Mouse (Mus musculus) neural tube, embryonic 15.5 days (tissue): ENCODE data around the gene Myo1a. TPM values are rescaled to one million over a fixed set of nuclear protein-coding genes. Genes with fewer than 3 reads are reported as not detected.

ENCODE experiments used
- ATAC-seq: fragments of 200-750 bp; cut with Nextera tagmentation; 2 replicates; pipeline ENCODE4 v1.8.0; 2017; ENCODE audit warnings: mild to moderate bottlenecking, moderate TSS enrichment, moderate library complexity; ENCODE audit not compliant: low FRiP score
- H3K27ac ChIP-seq: fragments of 300-500 bp; sonication (generic); replicated peaks from 2 replicates; pipeline ENCODE4 v1.5.1; 2015; ENCODE audit warnings: mild to moderate bottlenecking, inconsistent platforms
- H3K27me3 ChIP-seq: fragments of 300-500 bp; sonication (generic); replicated peaks from 2 replicates; pipeline ENCODE4 v1.6.1; 2015; ENCODE audit warnings: inconsistent platforms
- H3K36me3 ChIP-seq: fragments of 300-500 bp; sonication (generic); 2 replicates; pipeline ENCODE4 v1.6.1; 2015; ENCODE audit warnings: inconsistent platforms
- H3K4me1 ChIP-seq: fragments of 300-500 bp; sonication (generic); 2 replicates; pipeline ENCODE4 v1.6.1; 2015; ENCODE audit warnings: inconsistent platforms
- H3K4me2 ChIP-seq: fragments of 300-500 bp; sonication (generic); 2 replicates; pipeline ENCODE4 v1.6.1; 2015; ENCODE audit warnings: inconsistent platforms, mild to moderate bottlenecking, moderate library complexity
- H3K4me3 ChIP-seq: fragments of 300-500 bp; sonication (generic); replicated peaks from 2 replicates; pipeline ENCODE4 v1.5.1; 2015; ENCODE audit warnings: mild to moderate bottlenecking, inconsistent platforms
- H3K9ac ChIP-seq: fragments of 300-500 bp; sonication (generic); replicated peaks from 2 replicates; pipeline ENCODE4 v1.6.1; 2015; ENCODE audit warnings: mild to moderate bottlenecking, inconsistent platforms
- H3K9me3 ChIP-seq: fragments of 300-500 bp; sonication (generic); replicated peaks from 2 replicates; pipeline ENCODE4 v1.6.1; 2016; ENCODE audit warnings: inconsistent platforms
- WGBS: fragments of 180-500 bp; shearing (Covaris S2); methylation state at CpG from one replicate; pipeline ENCODE4 v1.1.7; 2015; ENCODE audit warnings: mixed read lengths; 5-methylcytosine and 5-hydroxymethylcytosine counted together
- polyA plus RNA-seq: library from polyadenylated mRNA; unstranded; fragments of >200 nt; fragmentation: Nextera tagmentation; extraction: Ambion mirVana; gene quantifications from 2 replicates; pipeline ENCODE4 v1.2.1, GENCODE M21; 2015

Gene Myo1a
- polyA plus RNA-seq, 1 experiment from 2014 or later, result 1.2 TPM

DNA sequence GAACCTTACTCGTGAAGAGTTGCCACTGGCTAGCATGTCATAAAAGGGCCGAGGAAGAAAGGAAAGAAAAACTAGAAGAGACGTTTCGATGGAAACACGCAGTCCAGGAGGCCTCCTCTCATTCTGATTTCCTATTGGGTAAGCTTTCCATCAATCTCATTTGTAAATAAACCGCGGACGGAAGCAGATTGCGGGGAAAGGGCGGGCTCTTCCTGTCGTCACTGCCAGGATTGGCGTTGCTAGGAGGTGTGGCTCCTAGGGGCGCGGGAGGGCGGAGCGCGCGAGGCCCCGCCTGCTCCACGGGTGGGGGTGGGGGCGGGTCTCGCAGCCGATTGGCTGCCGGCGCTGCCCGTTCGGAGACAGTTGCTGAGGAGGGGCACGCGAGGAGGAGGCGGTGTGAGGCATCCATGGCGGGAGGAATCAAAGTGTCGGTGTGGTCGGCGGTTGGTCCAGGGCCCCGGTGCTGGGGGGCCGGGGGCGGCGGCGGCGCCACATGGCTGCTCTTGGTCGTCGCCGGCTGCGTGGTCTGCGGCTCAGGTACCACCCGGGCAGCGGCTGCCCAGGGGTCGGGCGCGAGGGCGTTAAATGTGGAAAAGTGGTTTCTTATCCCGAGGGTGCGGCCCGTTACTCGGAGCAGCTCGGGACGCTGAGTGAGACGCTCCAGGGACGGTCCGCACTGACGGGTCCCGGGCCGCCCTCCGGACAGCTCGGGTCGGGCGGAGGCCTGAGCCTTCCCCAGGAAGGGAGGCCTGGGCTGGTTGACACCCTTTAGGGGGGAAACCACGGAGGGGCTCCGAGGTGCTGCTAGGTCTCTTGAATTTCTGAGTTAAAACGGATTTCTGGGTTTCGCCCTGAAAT lies 28.1 kb upstream of the Myo1a start:
- Histone ChIP-seq H3K4me3 (peak overlapping the region; percentile 60), H3K27me3 (no peaks in the 10 kb centered on the region), H3K4me1 (peaks cover 20% of the 10 kb centered on the region), H3K27ac (peak overlapping the region; percentile 77), H3K9ac (peak overlapping the region; percentile 60), H3K4me2 (peak overlapping the region; percentile 91), H3K9me3 (no peaks in the 10 kb centered on the region), H3K36me3 (no peaks in the 10 kb centered on the region)
- under 1% methylated on average over 71 of the region's 71 CpGs for WGBS
- peak; percentile 97 for ATAC-seq

DNA sequence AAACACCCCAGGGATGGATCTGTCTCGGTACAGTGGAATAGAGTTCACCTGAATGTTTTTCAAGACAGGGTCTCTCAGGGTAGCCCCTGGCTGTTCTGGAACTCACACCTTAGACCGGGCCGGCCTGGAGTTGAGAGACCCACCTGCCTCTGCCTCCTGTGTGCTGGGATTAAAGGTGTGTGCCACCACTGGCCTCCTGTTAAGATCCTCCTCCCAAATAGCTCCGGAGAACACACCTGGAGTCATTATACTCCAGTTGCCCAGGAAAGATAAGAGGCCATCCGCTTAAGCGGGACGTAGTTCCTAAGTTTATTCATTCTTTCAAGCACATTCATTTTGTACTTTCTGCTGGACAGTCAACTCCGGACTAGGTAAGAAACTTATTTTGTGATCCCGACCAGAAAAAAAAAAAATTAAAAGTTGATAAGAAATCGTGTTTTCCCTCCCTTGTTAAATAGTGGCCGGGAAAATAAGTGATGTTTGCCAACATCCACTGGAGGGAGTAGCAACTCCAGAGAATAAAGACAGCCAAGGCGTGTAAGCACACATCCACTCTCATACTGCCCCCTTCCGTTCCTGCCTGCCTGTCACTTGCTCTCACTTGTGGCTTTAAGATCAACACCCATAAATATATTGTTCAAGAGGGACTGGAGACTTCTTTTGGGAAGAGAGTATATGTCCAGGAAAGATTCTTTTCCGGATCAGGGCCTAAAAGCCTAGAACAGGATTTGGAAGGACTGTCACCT lies 27.2 kb upstream of the Myo1a start:
- Histone ChIP-seq H3K9me3 (no peaks in the 10 kb centered on the region), H3K4me1 (peaks cover 20% of the 10 kb centered on the region), H3K27ac (no peak overlapping the region), H3K27me3 (no peaks in the 10 kb centered on the region), H3K9ac (peak overlapping the region; percentile 60), H3K36me3 (no peaks in the 10 kb centered on the region), H3K4me3 (peak overlapping the region; percentile 60), H3K4me2 (peak overlapping the region; percentile 91)
- WGBS, result 15% methylated on average over 14 of the region's 14 CpGs
- ATAC-seq, result peak; percentile 9; the same call in 1 of the 2 replicates

DNA sequence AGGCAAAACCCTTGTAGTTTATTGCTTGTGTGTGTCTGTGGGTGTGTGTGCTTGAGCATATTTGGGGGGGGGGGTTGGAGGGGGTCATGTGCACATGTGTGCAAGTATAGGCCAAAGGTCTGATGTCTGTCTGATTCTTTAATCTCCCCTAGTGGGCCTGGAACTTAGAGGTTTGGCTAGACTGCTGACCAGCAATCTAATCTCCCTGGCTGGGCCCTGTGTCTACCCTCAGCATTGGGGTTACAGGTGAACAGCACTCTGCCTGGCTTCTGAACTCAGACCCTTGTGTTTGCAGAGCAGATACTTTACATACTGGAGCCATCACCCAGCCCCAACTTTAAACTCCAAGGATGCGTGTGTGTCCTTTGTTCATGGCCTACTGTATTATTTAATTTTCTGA lies 25.8 kb upstream of the Myo1a start:
- Histone ChIP-seq H3K9me3 (no peaks in the 10 kb centered on the region), H3K4me1 (peaks cover 20% of the 10 kb centered on the region), H3K27ac (no peak overlapping the region), H3K27me3 (no peaks in the 10 kb centered on the region), H3K4me3 (no peak overlapping the region), H3K9ac (no peak overlapping the region), H3K36me3 (no peaks in the 10 kb centered on the region), H3K4me2 (no peak overlapping the region)
- 87% methylated on average over 1 of the region's 1 CpGs for WGBS
- ATAC-seq, result no peak

DNA sequence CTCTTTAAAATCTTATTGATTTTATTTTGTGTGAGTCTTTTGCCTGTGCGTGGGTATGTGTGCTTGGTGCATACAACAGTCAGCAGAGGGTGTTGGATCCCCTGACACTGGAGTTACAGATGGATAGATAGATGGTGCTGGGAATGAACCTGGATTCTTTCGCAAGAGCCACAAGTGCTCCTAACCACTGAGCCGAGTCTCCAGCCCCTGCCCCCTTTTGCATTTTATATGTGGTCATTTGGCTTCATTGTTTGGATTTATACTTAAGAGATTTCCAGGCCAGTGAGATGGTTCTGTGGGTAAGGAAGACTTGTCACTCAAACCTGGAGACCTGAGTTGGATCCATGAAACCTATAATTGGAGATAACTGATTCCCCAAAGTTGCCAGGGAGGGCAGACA lies 25.1 kb upstream of the Myo1a start:
- Histone ChIP-seq H3K4me2 (no peak overlapping the region), H3K4me3 (no peak overlapping the region), H3K4me1 (peaks cover 19% of the 10 kb centered on the region), H3K9ac (no peak overlapping the region), H3K27ac (no peak overlapping the region), H3K36me3 (no peaks in the 10 kb centered on the region), H3K27me3 (no peaks in the 10 kb centered on the region), H3K9me3 (no peaks in the 10 kb centered on the region)
- 91% methylated on average over 3 of the region's 3 CpGs for WGBS
- ATAC-seq, result no peak

DNA sequence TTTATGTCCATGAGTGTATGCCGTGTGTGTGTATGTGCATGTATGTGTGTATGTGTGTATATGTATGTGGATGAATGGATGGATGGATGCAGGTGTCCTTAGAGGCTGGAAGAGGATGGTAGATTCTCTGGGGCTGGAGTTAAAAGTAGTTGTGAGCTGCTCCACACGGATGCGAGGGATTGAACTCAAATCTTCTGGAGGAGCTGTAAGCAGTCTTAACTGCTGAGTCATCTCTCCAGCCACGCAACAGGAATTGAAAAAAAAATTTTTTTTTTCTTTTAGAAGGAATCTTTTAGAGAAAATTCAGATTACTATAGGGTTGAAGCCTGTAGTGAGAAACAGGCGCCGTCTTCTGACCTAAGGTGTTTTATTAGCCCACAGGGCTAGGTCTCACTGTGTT lies 22.1 kb upstream of the Myo1a start:
- Histone ChIP-seq H3K27ac (no peak overlapping the region), H3K36me3 (no peaks in the 10 kb centered on the region), H3K4me3 (no peak overlapping the region), H3K9me3 (no peaks in the 10 kb centered on the region), H3K27me3 (no peaks in the 10 kb centered on the region), H3K4me1 (peaks cover 4% of the 10 kb centered on the region), H3K9ac (no peak overlapping the region), H3K4me2 (no peak overlapping the region)
- WGBS, result 92% methylated on average over 6 of the region's 6 CpGs
- ATAC-seq, result no peak

DNA sequence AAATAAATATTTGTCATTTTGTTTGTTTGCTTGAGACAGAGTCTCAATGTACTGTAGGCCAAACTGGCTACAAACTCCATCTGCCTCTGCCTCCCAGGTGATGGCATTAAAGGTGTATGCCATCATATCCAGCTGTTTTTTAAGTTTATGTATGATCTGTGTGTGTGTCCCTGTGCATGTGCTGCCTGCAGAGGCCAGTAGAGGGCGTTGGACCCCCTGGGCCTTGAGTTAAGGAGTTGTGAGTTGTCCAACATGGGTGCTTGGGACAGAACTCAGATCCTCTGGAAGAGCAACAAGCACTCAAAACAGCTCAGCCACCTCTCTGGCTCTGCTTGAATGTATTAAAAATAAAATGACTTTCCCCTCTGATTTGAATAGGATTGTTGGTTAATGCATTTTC lies 13.9 kb upstream of the Myo1a start:
- ATAC-seq, result no peak
- no peak overlapping the region for H3K4me3 ChIP-seq
- H3K4me2 ChIP-seq, result no peak overlapping the region
- H3K9ac ChIP-seq, result no peak overlapping the region
- no peak overlapping the region for H3K27ac ChIP-seq
- peaks cover 10% of the 10 kb centered on the region for H3K36me3 ChIP-seq
- no peaks in the 10 kb centered on the region for H3K27me3 ChIP-seq
- no peaks in the 10 kb centered on the region for H3K9me3 ChIP-seq
- WGBS, result 24% methylated on average over 1 of the region's 1 CpGs
- H3K4me1 ChIP-seq, result no peaks in the 10 kb centered on the region

DNA sequence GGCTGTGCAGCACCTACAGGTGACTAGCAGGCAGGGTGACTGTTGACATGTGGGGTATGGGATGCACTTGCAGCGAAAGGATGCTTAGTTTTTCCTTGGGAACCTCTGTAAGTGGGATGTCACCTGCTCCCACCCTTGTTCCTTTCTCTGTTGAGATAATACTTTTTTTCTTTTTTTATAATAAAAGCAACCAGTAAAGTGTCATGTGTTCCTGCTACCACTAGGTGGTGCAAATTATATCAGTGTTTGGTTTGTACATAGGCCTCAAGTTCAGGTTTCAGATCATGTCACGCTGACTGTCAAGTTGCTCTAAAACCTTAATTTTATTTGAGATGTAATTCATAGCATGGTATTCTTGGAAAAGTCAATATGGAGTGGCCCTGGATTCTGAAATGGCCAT lies 10.3 kb upstream of the Myo1a start:
- 64% methylated on average over 2 of the region's 2 CpGs for WGBS
- peaks cover 18% of the 10 kb centered on the region for H3K36me3 ChIP-seq

DNA sequence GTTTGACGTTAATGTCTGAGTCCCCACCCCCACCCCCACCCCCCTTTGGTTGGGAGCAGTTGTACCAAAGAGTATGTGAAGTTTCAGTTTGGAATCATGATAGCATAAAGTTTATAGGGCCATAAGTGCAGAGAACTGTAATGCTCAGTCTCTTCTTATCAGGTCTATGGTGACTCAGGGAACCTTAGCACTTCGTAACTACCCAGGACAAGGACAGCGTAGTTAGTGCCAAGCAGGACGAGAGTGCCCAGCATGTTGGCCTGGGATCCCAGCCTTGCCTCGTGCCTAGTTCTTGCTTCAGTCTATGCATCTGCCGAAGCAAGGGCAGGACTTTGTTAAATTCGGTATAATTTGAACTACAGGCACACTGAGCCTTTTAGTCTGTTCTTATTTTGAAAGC lies 9.2 kb upstream of the Myo1a start:
- Histone ChIP-seq H3K4me3 (no peak overlapping the region), H3K27me3 (no peaks in the 10 kb centered on the region), H3K27ac (no peak overlapping the region), H3K4me1 (no peaks in the 10 kb centered on the region), H3K9me3 (no peaks in the 10 kb centered on the region), H3K4me2 (no peak overlapping the region), H3K9ac (no peak overlapping the region), H3K36me3 (peaks cover 18% of the 10 kb centered on the region)
- no peak for ATAC-seq
- 92% methylated on average over 7 of the region's 7 CpGs for WGBS

More for the DNA sequence above, 10.3 kb upstream of the Myo1a start:
- H3K9ac ChIP-seq, result no peak overlapping the region
- H3K4me2 ChIP-seq, result no peak overlapping the region
- no peaks in the 10 kb centered on the region for H3K4me1 ChIP-seq
- H3K9me3 ChIP-seq, result no peaks in the 10 kb centered on the region
- no peak for ATAC-seq
- no peak overlapping the region for H3K4me3 ChIP-seq
- H3K27ac ChIP-seq, result no peak overlapping the region
- no peaks in the 10 kb centered on the region for H3K27me3 ChIP-seq

DNA sequence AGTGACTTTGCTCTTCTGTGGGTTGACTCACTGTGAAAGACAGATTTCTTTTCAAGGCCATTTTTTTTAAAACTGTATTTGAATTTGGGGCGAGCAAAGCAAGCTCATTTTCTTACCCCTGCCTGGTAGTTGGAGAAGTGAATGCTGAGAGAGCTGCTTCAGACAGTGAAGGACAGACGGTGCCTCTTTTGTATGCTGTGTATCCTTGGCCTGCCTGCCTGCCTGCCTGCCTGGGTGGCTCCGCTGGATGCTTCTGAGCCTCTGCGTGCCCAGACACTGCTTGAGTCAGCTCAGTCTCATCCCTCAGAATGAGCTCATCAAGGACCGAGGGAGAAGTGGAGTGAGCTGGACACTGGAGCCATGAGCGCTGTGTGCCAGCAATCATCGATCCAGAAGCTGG lies 6.0 kb upstream of the Myo1a start:
- no peaks in the 10 kb centered on the region for H3K4me1 ChIP-seq
- no peak overlapping the region for H3K4me2 ChIP-seq
- no peak overlapping the region for H3K9ac ChIP-seq
- no peak overlapping the region for H3K4me3 ChIP-seq
- no peaks in the 10 kb centered on the region for H3K9me3 ChIP-seq
- no peak overlapping the region for H3K27ac ChIP-seq
- peaks cover 11% of the 10 kb centered on the region; the same call in 1 of the 2 replicates for H3K36me3 ChIP-seq
- no peaks in the 10 kb centered on the region for H3K27me3 ChIP-seq
- 89% methylated on average over 7 of the region's 7 CpGs for WGBS
- no peak for ATAC-seq

DNA sequence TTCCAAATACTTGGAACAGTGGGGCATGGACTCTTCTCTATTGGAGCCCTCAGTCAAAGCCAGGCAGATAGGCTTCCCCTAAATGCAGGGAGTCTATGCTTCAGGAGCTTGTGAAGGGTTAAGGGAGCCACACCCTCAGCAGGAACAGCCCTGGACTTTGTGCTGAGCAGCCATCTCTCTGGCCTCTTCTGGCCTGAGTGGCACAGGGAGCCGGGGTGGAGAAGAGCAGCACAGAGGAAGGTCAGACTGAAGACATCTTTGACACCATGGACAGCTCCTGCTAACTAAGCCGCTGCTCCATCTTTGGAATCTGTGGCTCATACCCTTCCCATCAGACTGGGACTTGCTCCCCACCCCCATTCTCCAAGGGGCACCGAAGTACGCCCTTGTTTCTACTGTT lies 1.7 kb upstream of the Myo1a start:
- Histone ChIP-seq H3K9ac (no peak overlapping the region), H3K9me3 (no peaks in the 10 kb centered on the region), H3K27me3 (no peaks in the 10 kb centered on the region), H3K27ac (no peak overlapping the region), H3K36me3 (peaks cover 3% of the 10 kb centered on the region; the same call in 1 of the 2 replicates), H3K4me3 (no peak overlapping the region), H3K4me2 (no peak overlapping the region), H3K4me1 (no peaks in the 10 kb centered on the region)
- no peak for ATAC-seq
- WGBS, result 62% methylated on average over 4 of the region's 4 CpGs

DNA sequence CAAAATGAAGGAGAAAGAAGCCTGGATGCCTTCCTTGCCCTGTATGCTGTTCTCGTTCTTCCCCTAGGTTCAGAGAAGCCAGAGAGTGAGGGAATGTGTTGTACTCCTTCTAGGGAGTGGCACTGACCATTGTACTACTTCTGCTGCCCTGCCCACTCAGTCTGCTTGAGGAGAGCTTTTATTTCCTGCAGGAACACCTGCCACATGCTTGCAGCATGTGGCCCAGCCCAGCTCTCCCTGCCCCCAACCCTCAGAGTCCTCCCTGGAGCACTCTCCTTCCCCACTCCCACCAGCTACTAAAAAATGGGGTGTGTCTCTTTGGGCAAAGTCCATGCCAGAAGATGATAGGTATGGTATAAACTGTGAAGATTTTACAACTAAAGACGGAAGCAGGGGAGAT lies 677 bp upstream of the Myo1a start:
- Histone ChIP-seq H3K4me1 (no peaks in the 10 kb centered on the region), H3K9me3 (no peaks in the 10 kb centered on the region), H3K27ac (no peak overlapping the region), H3K4me3 (no peak overlapping the region), H3K36me3 (no peaks in the 10 kb centered on the region), H3K27me3 (no peaks in the 10 kb centered on the region), H3K4me2 (no peak overlapping the region), H3K9ac (no peak overlapping the region)
- WGBS, result 64% methylated on average over 2 of the region's 2 CpGs
- ATAC-seq, result no peak

DNA sequence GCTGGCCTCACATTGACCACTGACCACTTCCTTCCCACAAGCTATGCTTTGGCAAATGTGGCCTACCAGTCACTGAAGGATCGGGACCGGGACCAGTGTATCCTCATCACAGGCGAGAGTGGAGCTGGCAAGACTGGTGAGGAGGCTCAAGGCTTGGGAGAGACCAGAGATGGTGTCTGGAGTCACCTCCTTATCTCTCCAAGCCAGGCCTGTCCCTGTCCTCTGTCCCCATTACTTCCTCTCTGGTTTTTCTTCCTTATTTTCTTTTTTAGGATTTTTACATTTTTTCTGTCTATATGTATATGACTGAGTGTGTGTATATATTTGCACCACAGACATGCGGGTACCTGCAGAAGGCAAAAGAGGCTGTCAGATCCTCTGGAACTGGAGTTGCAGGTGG lies 813 bp downstream of the Myo1a start:
- no peaks in the 10 kb centered on the region for H3K27me3 ChIP-seq
- H3K36me3 ChIP-seq, result no peaks in the 10 kb centered on the region
- no peak overlapping the region for H3K9ac ChIP-seq
- H3K27ac ChIP-seq, result no peak overlapping the region
- no peak for ATAC-seq
- no peak overlapping the region for H3K4me3 ChIP-seq
- WGBS, result 94% methylated on average over 4 of the region's 4 CpGs
- H3K9me3 ChIP-seq, result no peaks in the 10 kb centered on the region
- no peak overlapping the region for H3K4me2 ChIP-seq
- H3K4me1 ChIP-seq, result no peaks in the 10 kb centered on the region
